Mouse (Mus musculus) lung, adult 2 months (tissue): ENCODE data around the gene Nelfe. TPM values are rescaled to one million over a fixed set of nuclear protein-coding genes. Genes with fewer than 3 reads are reported as not detected.
A peak's percentile ranks its signal among the peaks of the same experiment; 100 is the strongest.
"Not testable (repeated sequence)": the region's sequence is repeated elsewhere in the genome, so short reads cannot be mapped to it uniquely, and the experiment has no call there.

Source experiments
- DNase-seq: peaks from one replicate; pipeline ENCODE4 v3.0.0; 2022
- H3K4me1 ChIP-seq: fragments of 200-500 bp; 2 replicates; pipeline ENCODE4 v1.6.1; 2011; ENCODE audit warnings: low read length; ENCODE audit not compliant: control insufficient read depth, insufficient read depth
- H3K4me3 ChIP-seq: fragments of 200-500 bp; replicated peaks from 2 replicates; pipeline ENCODE3; 2011; ENCODE audit warnings: low read depth, mild to moderate bottlenecking, control low read depth, low read length; ENCODE audit errors: extremely low read depth
- CTCF ChIP-seq: fragments of 200-500 bp; IDR thresholded peaks from 2 replicates; pipeline ENCODE4 v1.5.1; 2011; ENCODE audit warnings: mild to moderate bottlenecking, low read length, control low read depth; ENCODE audit not compliant: insufficient read depth
- POLR2A ChIP-seq: fragments of 200-500 bp; IDR thresholded peaks from 2 replicates; pipeline ENCODE4 v1.6.1; 2011; ENCODE audit warnings: low read depth, mild to moderate bottlenecking, control low read depth, low read length, borderline replicate concordance; ENCODE audit errors: extremely low read depth
- WGBS: fragments of 180-500 bp; shearing (Covaris S2); methylation state at CpG from one replicate; pipeline ENCODE4 v1.1.7; 2018; 5-methylcytosine and 5-hydroxymethylcytosine counted together
- polyA plus RNA-seq: library from polyadenylated mRNA; depleted of rRNA; stranded (reverse); fragments of >200 nt; gene quantifications from 2 replicates; pipeline ENCODE4 v1.2.3, GENCODE M21; 2012; rRNA removed

Gene Nelfe
- polyA plus RNA-seq, 1 experiment, result 23.2 TPM

GRCm38 (mm10) chr17:34898706-34899052 is 48.5 kb downstream of the Nelfe start:
- DNase-seq, result no peak
- no peak for TF ChIP-seq CTCF
- no peak for TF ChIP-seq POLR2A

DNA sequence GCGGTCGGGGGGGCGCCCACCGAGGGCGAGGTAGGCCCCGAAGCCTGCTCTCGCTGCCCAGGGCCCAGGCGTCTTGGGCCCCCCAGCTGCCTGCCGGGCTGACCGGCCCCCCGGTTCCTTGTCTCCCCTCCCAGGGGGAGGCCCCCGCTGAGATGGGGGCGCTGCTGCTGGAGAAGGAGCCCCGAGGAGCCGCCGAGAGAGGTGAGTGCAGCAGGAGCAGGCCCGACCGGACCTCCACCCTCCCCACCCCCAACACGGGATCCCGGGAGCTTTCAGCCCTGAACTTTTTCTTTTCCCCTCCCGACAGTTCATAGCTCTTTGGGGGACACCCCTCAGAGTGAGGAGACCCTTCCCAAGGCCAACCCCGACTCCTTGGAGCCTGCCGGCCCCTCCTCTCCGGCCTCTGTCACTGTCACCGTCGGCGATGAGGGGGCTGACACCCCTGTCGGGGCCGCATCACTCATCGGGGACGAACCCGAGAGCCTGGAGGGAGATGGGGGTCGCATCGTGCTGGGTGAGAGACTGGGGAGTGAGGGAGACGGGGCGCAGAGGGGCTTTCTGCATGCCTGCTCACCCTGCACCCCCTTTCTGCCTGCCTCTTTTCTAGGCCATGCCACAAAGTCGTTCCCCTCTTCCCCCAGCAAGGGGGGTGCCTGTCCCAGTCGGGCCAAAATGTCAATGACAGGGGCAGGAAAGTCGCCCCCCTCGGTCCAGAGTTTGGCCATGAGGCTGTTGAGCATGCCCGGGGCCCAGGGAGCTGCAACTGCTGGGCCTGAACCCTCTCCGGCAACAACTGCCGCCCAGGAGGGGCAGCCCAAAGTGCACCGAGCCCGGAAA is 49.1 kb downstream of the Nelfe start:
- Histone ChIP-seq H3K4me3 (peak overlapping the region; percentile 71), H3K4me1 (peaks cover 5% of the 10 kb centered on the region; the same call in 1 of the 2 replicates)
- DNase-seq, result peak; percentile 63
- WGBS, result 2% methylated on average over 34 of the region's 45 CpGs
- TF ChIP-seq POLR2A (0 out of 2 replicates have a peak, but pooled peaks have one; percentile 13), CTCF (no peak)

More at GRCm38 (mm10) chr17:34898706-34899052, 48.5 kb downstream of the Nelfe start:
- WGBS, result 0% methylated on average over 20 of the region's 47 CpGs
- Histone ChIP-seq H3K4me3 (peak overlapping the region; percentile 71), H3K4me1 (peaks cover 5% of the 10 kb centered on the region; the same call in 1 of the 2 replicates)

- peaks cover 5% of the 10 kb centered on the region; the same call in 1 of the 2 replicates for H3K4me1 ChIP-seq
- 5% methylated on average over 5 of the region's 5 CpGs for WGBS
- peak overlapping the region; percentile 71 for H3K4me3 ChIP-seq
- TF ChIP-seq CTCF, result no peak
- TF ChIP-seq POLR2A, result no peak
- DNase-seq, result no peak
Measured at GRCm38 (mm10) chr17:34899890-34900243, 49.7 kb downstream of the Nelfe start.

GRCm38 (mm10) chr17:34900826-34901225 is 50.6 kb downstream of the Nelfe start:
- H3K4me1 ChIP-seq, DNase-seq: not testable (repeated sequence)

DNA sequence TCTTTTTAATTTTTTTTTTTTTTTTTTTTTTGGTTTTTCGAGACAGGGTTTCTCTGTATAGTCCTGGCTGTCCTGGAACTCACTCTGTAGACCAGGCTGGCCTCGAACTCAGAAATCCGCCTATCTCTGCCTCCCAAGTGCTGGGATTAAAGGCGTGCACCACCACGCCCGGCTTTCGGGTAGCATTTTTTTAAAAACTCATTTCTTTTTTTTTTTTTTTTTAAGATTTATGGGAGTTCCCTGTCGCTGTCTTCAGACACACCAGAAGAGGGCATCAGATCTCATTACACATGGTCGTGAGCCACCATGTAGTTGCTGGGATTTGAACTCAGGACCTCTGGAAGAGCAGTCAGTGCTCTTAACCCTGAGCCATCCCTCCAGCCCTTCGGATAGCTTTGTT is 51.8 kb downstream of the Nelfe start:
- H3K4me1 ChIP-seq, DNase-seq, H3K4me3 ChIP-seq: not testable (repeated sequence)
- WGBS, result 82% methylated on average over 9 of the region's 10 CpGs

More at GRCm38 (mm10) chr17:34900826-34901225, 50.6 kb downstream of the Nelfe start:
- H3K4me3 ChIP-seq, result not testable (repeated sequence)

DNA sequence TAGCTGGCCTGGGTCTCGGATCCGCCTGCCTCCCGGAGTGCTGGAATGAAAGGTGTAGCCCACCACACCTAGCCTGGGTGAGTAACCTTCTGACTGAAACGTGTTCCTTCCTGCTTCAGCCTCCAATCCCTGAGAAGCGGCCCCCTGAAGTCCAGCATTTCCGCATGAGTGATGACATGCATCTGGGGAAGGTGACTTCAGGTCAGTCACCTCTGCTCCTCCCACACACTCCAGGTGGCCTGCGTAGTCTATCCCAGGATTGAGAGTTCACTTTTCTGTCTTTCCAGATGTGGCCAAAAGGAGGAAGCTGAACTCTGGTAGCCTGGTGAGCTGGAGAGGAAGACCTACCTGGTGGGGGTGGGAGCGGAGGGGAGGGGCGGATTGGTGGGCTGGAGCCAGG is 52.7 kb downstream of the Nelfe start:
- DNase-seq, result no peak

More for the DNA sequence above, 52.7 kb downstream of the Nelfe start:
- 92% methylated on average over 9 of the region's 9 CpGs for WGBS
- no peaks in the 10 kb centered on the region for H3K4me1 ChIP-seq
- TF ChIP-seq CTCF, result no peak
- TF ChIP-seq POLR2A, result no peak
- H3K4me3 ChIP-seq, result no peak overlapping the region

Other genes with a start within 250 kb of the Nelfe start
- gene Rnf5, start 246.7 kb upstream of the Nelfe start, polyA plus RNA-seq, result 52.0 and 83.7 TPM in 2 replicates
- gene Agpat1, start 246.1 kb upstream of the Nelfe start, polyA plus RNA-seq, result 172 TPM in 2 replicates
- 5.7 and 8.2 TPM in 2 replicates for gene Egfl8, start 234.4 kb upstream of the Nelfe start, polyA plus RNA-seq
- 38.7 and 40.9 TPM in 2 replicates for gene Ppt2, start 221.9 kb upstream of the Nelfe start, polyA plus RNA-seq
- 5.2 and 6.7 TPM in 2 replicates for gene Prrt1, start 220.9 kb upstream of the Nelfe start, polyA plus RNA-seq
- 2.4 and 2.9 TPM in 2 replicates for gene Fkbpl, start 205.6 kb upstream of the Nelfe start, polyA plus RNA-seq
- gene Atf6b, start 203.2 kb upstream of the Nelfe start, polyA plus RNA-seq, result 81.8 and 88.0 TPM in 2 replicates
- gene Tnxb, start 179.9 kb upstream of the Nelfe start, polyA plus RNA-seq, result 39.6 and 49.2 TPM in 2 replicates
- gene C4b, start 106.5 kb upstream of the Nelfe start, polyA plus RNA-seq, result 136 and 137 TPM in 2 replicates
- gene Cyp21a1, start 45.8 kb upstream of the Nelfe start, polyA plus RNA-seq, result 0.19 and 0.27 TPM in 2 replicates
- gene Stk19, start 13.4 kb upstream of the Nelfe start, polyA plus RNA-seq, result 45.1 and 46.0 TPM in 2 replicates
- 45.6 and 58.1 TPM in 2 replicates for gene Dxo, start 13.4 kb upstream of the Nelfe start, polyA plus RNA-seq
- 77.8 and 94.8 TPM in 2 replicates for gene Skiv2l, start 181 bp upstream of the Nelfe start, polyA plus RNA-seq
- gene Cfb, start 12.1 kb downstream of the Nelfe start, polyA plus RNA-seq, result 20.8 and 23.8 TPM in 2 replicates
- 10.6 and 12.3 TPM in 2 replicates for gene Zbtb12, start 29.1 kb downstream of the Nelfe start, polyA plus RNA-seq
- gene Gm20547, start 31.7 kb downstream of the Nelfe start, polyA plus RNA-seq, result not detected in 2 replicates
- 25.8 and 27.7 TPM in 2 replicates for gene C2, start 47.9 kb downstream of the Nelfe start, polyA plus RNA-seq
- gene Ehmt2, start 48.1 kb downstream of the Nelfe start, polyA plus RNA-seq, result 192 and 199 TPM in 2 replicates
- gene Slc44a4, start 64.1 kb downstream of the Nelfe start, polyA plus RNA-seq, result 11.6 and 13.5 TPM in 2 replicates
- gene Neu1, start 80.9 kb downstream of the Nelfe start, polyA plus RNA-seq, result 40.4 and 46.6 TPM in 2 replicates
- gene Hspa1b, start 108.8 kb downstream of the Nelfe start, polyA plus RNA-seq, result 20.1 and 93.1 TPM in 2 replicates
- gene Gm20481, start 119.5 kb downstream of the Nelfe start, polyA plus RNA-seq, result not detected in 2 replicates
- gene Hspa1a, start 121.8 kb downstream of the Nelfe start, polyA plus RNA-seq, result 12.9 and 66.3 TPM in 2 replicates
- 0.81 and 1.3 TPM in 2 replicates for gene Hspa1l, start 122.3 kb downstream of the Nelfe start, polyA plus RNA-seq
- gene Lsm2, start 131.5 kb downstream of the Nelfe start, polyA plus RNA-seq, result 42.3 and 51.6 TPM in 2 replicates
- gene Vars, start 150.6 kb downstream of the Nelfe start, polyA plus RNA-seq, result 119 and 159 TPM in 2 replicates
- 4.0 and 4.2 TPM in 2 replicates for gene Vwa7, start 166.2 kb downstream of the Nelfe start, polyA plus RNA-seq
- gene Sapcd1, start 177.6 kb downstream of the Nelfe start, polyA plus RNA-seq, result 2.1 and 2.8 TPM in 2 replicates
- 5.4 and 6.0 TPM in 2 replicates for gene Msh5, start 196.4 kb downstream of the Nelfe start, polyA plus RNA-seq
- gene Clic1, start 199.6 kb downstream of the Nelfe start, polyA plus RNA-seq, result 124 and 153 TPM in 2 replicates
- gene Ddah2, start 208.6 kb downstream of the Nelfe start, polyA plus RNA-seq, result 137 and 141 TPM in 2 replicates
- gene Ly6g6c, start 215.0 kb downstream of the Nelfe start, polyA plus RNA-seq, result 3.8 and 90.0 TPM in 2 replicates
- 1.0 and 2.1 TPM in 2 replicates for gene Mpig6b, start 215.8 kb downstream of the Nelfe start, polyA plus RNA-seq
- gene Ly6g6e, start 226.5 kb downstream of the Nelfe start, polyA plus RNA-seq, result 5.8 and 25.7 TPM in 2 replicates
- 14.5 and 16.7 TPM in 2 replicates for gene Ly6g6d, start 227.7 kb downstream of the Nelfe start, polyA plus RNA-seq
- 0.16 and 0.84 TPM in 2 replicates for gene Ly6g6f, start 235.2 kb downstream of the Nelfe start, polyA plus RNA-seq
- 196 and 245 TPM in 2 replicates for gene Abhd16a, start 238.9 kb downstream of the Nelfe start, polyA plus RNA-seq